Mouse (Mus musculus): ENCODE measurements around the gene Ripor2. TPM values are rescaled to one million over a fixed set of nuclear protein-coding genes. Genes with fewer than 3 reads are reported as not detected.

Ripor2 gene
- polyA plus RNA-seq, 1 experiment: not detected

GRCm38 (mm10) chr13:24575126-24575525 is 6.9 kb upstream of the Ripor2 start:
- Histone ChIP-seq H3K27ac (ENCODE audit: insufficient read depth, low read depth, low read length) (peak overlapping the region; percentile 89; the same call in 1 of the 2 replicates), H3K4me1 (ENCODE audit: control insufficient read depth, insufficient read depth, low read length) (peaks cover 14% of the 10 kb centered on the region), H3K4me3 (ENCODE audit: insufficient read depth, low read depth, low read length) (no peak overlapping the region)
- WGBS: 54% methylated on average over 3 of the region's 3 CpGs
- TF ChIP-seq POLR2A (IDR thresholded peaks at IDR 0.05; ENCODE audit: insufficient read depth, low read depth, low read length) (no peak), CTCF (IDR thresholded peaks at IDR 0.05; ENCODE audit: insufficient read depth, low read depth, low read length) (no peak)

- H3K4me1 ChIP-seq (ENCODE audit: control insufficient read depth, insufficient read depth, low read length): peaks cover 14% of the 10 kb centered on the region
- 45% methylated on average over 11 of the region's 11 CpGs for WGBS
- H3K27ac ChIP-seq (ENCODE audit: insufficient read depth, low read depth, low read length): peak overlapping the region; percentile 89
- H3K4me3 ChIP-seq (ENCODE audit: insufficient read depth, low read depth, low read length): 0 out of 2 replicates have a peak overlapping the region, but pooled peaks have one; percentile 1
- TF ChIP-seq POLR2A (IDR thresholded peaks at IDR 0.05; ENCODE audit: insufficient read depth, low read depth, low read length) (no peak), CTCF (IDR thresholded peaks at IDR 0.05; ENCODE audit: insufficient read depth, low read depth, low read length) (no peak)
Observed at GRCm38 (mm10) chr13:24576338-24577119, 5.5 kb upstream of the Ripor2 start.

DNA sequence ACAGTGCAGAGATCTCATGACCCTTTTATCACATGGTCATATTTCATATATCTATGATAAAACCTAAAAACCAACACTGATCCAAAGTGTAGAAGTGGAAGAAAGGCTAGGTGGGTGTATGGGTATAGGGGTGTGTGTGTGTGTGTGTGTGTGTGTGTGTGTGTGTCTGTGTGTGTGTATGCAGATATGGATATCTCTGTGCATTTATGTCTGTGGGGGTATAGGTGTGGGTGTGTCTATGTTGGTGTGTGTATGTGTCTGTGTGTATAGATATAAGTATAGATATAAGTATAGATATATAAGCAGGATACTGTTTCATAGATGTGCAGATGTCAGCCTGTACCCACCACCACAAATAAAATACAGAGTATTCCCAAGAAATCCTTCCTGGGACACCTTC is 3.7 kb upstream of the Ripor2 start:
- TF ChIP-seq CTCF (IDR thresholded peaks at IDR 0.05; ENCODE audit: insufficient read depth, low read depth, low read length) (no peak), POLR2A (IDR thresholded peaks at IDR 0.05; ENCODE audit: insufficient read depth, low read depth, low read length) (no peak)
- peaks cover 14% of the 10 kb centered on the region for H3K4me1 ChIP-seq (ENCODE audit: control insufficient read depth, insufficient read depth, low read length)
- no peak overlapping the region for H3K27ac ChIP-seq (ENCODE audit: insufficient read depth, low read depth, low read length)
- H3K4me3 ChIP-seq (ENCODE audit: insufficient read depth, low read depth, low read length): no peak overlapping the region

GRCm38 (mm10) chr13:24580759-24581158 is 1.2 kb upstream of the Ripor2 start:
- WGBS: 93% methylated on average over 8 of the region's 8 CpGs
- no peak overlapping the region for H3K27ac ChIP-seq (ENCODE audit: insufficient read depth, low read depth, low read length)

GRCm38 (mm10) chr13:24584403-24584802 is 2.4 kb downstream of the Ripor2 start:
- 93% methylated on average over 5 of the region's 5 CpGs for WGBS
- H3K4me1 ChIP-seq (ENCODE audit: control insufficient read depth, insufficient read depth, low read length): no peaks in the 10 kb centered on the region; the same call in 1 of the 2 replicates
- no peak overlapping the region for H3K4me3 ChIP-seq (ENCODE audit: insufficient read depth, low read depth, low read length)
- no peak for TF ChIP-seq CTCF (IDR thresholded peaks at IDR 0.05; ENCODE audit: insufficient read depth, low read depth, low read length)
- TF ChIP-seq POLR2A (IDR thresholded peaks at IDR 0.05; ENCODE audit: insufficient read depth, low read depth, low read length): no peak
- H3K27ac ChIP-seq (ENCODE audit: insufficient read depth, low read depth, low read length): no peak overlapping the region

More at GRCm38 (mm10) chr13:24580759-24581158, 1.2 kb upstream of the Ripor2 start:
- no peak for TF ChIP-seq CTCF (IDR thresholded peaks at IDR 0.05; ENCODE audit: insufficient read depth, low read depth, low read length)
- TF ChIP-seq POLR2A (IDR thresholded peaks at IDR 0.05; ENCODE audit: insufficient read depth, low read depth, low read length): no peak
- Histone ChIP-seq H3K4me1 (ENCODE audit: control insufficient read depth, insufficient read depth, low read length) (peaks cover 12% of the 10 kb centered on the region), H3K4me3 (ENCODE audit: insufficient read depth, low read depth, low read length) (no peak overlapping the region)

GRCm38 (mm10) chr13:24584841-24585240 is 2.9 kb downstream of the Ripor2 start:
- no peak overlapping the region for H3K4me3 ChIP-seq (ENCODE audit: insufficient read depth, low read depth, low read length)
- 88% methylated on average over 6 of the region's 6 CpGs for WGBS
- H3K27ac ChIP-seq (ENCODE audit: insufficient read depth, low read depth, low read length): no peak overlapping the region
- no peaks in the 10 kb centered on the region; the same call in 1 of the 2 replicates for H3K4me1 ChIP-seq (ENCODE audit: control insufficient read depth, insufficient read depth, low read length)
- TF ChIP-seq POLR2A (IDR thresholded peaks at IDR 0.05; ENCODE audit: insufficient read depth, low read depth, low read length) (no peak), CTCF (IDR thresholded peaks at IDR 0.05; ENCODE audit: insufficient read depth, low read depth, low read length) (no peak)

DNA sequence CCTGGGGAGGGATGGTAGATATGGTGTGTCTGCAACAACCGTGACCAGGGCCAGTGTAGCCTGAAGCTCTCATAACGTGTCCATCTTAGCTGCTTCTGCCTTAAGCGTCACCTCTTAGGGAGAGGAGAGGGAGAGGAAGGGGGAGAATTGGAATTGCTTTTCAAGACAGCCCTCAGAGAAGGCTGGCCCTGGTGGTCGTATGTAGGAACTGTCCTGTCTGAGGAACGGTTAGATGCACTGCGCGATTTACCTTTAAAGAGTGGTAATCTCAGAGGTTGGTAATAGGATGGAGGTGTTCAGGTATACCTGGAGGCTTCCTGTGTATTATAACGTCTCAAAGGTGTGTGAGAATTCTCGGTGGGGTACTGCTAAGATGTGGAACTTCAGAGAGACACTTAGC is 3.4 kb downstream of the Ripor2 start:
- no peaks in the 10 kb centered on the region; the same call in 1 of the 2 replicates for H3K4me1 ChIP-seq (ENCODE audit: control insufficient read depth, insufficient read depth, low read length)
- no peak overlapping the region for H3K4me3 ChIP-seq (ENCODE audit: insufficient read depth, low read depth, low read length)
- H3K27ac ChIP-seq (ENCODE audit: insufficient read depth, low read depth, low read length): no peak overlapping the region
- TF ChIP-seq POLR2A (IDR thresholded peaks at IDR 0.05; ENCODE audit: insufficient read depth, low read depth, low read length) (no peak), CTCF (IDR thresholded peaks at IDR 0.05; ENCODE audit: insufficient read depth, low read depth, low read length) (no peak)
- 76% methylated on average over 9 of the region's 9 CpGs for WGBS

DNA sequence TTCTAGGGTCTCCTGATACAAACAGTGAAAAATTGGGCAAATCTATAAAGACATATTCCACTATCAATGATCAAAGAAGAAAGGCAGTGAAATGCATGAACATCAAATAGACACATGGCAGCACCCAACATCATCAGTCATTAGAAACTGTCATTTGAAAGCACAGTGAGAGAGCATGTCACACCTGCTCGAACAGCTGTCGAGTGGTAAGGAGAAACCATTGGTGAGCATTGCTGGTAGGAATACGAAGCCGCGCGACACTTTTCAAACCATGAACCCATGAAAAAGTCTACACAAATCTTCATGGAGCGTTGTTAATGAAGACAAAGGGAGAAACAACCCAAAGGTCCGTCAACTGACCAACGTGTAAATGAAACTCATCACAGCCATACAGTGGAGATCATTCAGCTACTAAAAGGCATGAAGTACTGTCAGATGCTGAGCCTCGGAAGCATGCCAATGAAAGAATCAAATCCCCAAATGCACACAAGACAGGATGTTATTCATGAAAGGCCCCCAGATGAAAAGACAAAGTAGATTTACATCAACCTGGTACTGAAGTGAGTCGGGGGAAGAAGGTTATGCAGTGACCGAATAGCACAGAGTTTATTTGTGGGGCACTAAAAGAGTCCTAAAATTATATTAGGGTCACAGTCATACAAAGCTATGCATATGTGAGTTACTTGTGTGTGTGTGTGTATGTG is 5.4 kb downstream of the Ripor2 start:
- TF ChIP-seq CTCF (IDR thresholded peaks at IDR 0.05; ENCODE audit: insufficient read depth, low read depth, low read length) (no peak), POLR2A (IDR thresholded peaks at IDR 0.05; ENCODE audit: insufficient read depth, low read depth, low read length) (no peak)
- Histone ChIP-seq H3K4me3 (ENCODE audit: insufficient read depth, low read depth, low read length) (no peak overlapping the region), H3K27ac (ENCODE audit: insufficient read depth, low read depth, low read length) (no peak overlapping the region), H3K4me1 (ENCODE audit: control insufficient read depth, insufficient read depth, low read length) (no peaks in the 10 kb centered on the region)
- 96% methylated on average over 12 of the region's 12 CpGs for WGBS

DNA sequence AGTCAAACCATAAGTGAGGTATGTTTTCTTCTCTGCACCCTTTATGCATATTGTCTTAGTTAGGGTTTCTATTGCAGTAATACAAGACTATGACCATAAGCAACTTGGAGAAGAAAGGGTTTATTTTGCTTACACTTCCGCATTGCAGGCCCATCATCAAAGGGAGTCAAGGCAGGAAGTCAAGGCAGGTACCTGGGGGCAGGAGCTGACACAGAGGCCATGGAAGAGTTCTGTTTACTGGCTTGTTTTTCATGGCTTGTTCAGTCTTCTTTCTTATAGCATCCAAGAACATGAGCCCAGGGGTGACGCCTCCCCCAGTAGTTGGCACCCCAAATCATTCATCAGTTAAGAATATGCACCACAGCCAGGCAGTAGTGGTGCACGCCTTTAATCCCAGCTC is 6.6 kb downstream of the Ripor2 start:
- Histone ChIP-seq H3K27ac (ENCODE audit: insufficient read depth, low read depth, low read length) (no peak overlapping the region), H3K4me3 (ENCODE audit: insufficient read depth, low read depth, low read length) (no peak overlapping the region), H3K4me1 (ENCODE audit: control insufficient read depth, insufficient read depth, low read length) (no peaks in the 10 kb centered on the region)
- WGBS: 95% methylated on average over 3 of the region's 3 CpGs
- TF ChIP-seq POLR2A (IDR thresholded peaks at IDR 0.05; ENCODE audit: insufficient read depth, low read depth, low read length) (no peak), CTCF (IDR thresholded peaks at IDR 0.05; ENCODE audit: insufficient read depth, low read depth, low read length) (no peak)
